Mouse (Mus musculus) embryo, embryonic 10 days (tissue): ENCODE measurements around the gene Pik3r3.

Experiments
- DNase-seq: peaks from one replicate; pipeline ENCODE4 v3.0.0-alpha.2; 2015; ENCODE audit warnings: low spot score

Pik3r3 gene

DNA sequence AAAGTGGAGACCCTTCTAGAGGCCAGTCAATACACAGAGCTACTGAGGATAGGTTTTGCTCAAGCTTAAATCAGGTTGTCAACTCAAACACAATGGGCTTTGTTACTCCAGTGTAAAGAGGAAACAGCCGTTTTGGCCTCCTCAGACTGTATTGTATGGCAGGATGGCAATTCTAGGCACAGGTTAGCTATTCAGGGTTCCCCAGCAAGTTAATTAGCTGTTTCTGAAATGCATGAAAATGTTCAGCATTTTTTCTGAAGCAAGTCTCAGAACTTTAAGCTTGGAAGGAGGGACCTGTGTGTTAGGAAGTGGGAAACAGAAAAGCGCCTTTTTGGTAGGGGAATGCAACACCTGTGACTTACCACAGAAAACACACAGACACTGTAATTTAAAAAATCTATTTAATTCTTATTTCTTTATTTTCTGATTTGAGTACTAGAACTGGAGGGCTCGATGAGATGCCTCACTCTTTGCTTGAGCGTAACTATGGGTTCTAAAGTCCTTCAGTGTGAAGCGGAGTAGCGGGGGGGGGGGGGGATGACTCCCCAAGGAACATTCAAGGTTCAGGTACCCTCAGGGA, 1.3 kb upstream of the Pik3r3 start:
- DNase-seq: peak; percentile 58

GRCm38 (mm10) chr4:116220780-116221139, 658 bp upstream of the Pik3r3 start:
- DNase-seq: no peak

DNA sequence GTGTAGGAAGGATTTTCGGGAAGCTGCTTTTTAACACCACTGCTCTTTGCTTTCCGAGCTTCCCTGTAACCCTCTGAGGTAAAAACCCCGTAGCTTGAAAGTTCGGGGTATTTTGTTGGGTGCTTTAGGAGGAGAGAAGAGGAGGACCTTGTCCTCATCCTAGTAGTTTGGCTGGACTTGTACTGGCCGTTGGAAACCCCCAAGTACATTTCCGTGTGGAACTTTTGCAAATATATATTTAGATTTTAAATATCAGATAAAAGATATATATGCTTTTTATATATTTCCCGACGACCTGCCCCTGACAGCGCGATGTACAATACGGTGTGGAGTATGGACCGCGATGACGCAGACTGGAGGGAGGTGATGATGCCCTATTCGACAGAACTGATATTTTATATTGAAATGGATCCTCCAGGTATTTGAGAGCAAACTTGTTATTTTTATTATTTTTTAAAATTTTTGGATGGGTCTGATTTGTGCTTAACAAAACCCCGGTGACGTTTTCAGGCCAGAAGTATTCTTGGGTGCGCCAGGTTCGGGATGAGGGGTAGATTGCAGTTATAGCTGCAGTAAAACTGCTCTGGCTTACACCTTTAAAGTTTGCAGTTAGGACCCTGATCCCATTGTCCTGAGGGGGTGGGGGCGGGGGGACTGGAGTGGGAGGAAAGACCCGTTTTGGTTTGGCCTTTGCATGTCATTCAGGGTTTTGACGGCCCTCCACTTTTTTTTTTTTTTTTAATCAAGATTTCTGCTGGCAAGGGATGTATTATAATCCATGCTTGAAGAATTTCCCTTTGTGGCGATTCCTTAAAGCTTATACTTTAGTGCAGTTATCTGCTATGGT, 801 bp downstream of the Pik3r3 start:
- peak; percentile 53 for DNase-seq

DNA sequence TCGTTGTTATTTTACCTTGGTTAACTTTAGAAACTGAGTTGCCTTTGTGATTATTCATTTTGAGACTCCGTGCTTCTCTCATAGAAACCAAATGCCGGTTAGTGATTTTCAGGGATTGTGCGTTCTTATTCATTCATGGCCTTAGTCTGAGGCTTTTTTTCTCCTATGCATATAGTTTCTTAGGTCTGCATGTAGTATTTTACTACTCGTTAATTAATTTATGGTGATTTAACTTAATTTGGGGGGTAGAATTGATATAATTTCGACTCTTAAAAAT, 1.4 kb downstream of the Pik3r3 start:
- DNase-seq: no peak

- no peak for DNase-seq
Measured at GRCm38 (mm10) chr4:116243377-116243776, 22.0 kb downstream of the Pik3r3 start.

DNA sequence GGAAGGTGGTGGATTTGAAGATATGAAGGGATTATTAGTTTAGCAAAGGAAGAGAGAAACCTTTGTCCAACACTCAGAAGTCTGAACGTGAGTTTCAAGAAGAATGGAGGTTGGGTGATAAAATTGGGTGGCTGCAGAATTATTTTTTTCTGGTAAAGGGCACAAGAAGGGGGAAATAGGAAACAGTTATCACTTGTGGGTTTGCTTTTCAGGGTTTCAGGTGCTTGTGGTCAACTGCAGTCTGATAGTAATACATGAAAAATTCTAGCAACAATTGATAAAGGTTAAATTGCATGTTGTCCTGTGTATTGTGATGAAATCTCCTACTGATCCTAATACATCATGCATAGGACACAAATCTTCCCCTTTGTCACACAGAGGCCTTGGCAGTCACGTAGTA, 22.8 kb downstream of the Pik3r3 start:
- DNase-seq: no peak

DNA sequence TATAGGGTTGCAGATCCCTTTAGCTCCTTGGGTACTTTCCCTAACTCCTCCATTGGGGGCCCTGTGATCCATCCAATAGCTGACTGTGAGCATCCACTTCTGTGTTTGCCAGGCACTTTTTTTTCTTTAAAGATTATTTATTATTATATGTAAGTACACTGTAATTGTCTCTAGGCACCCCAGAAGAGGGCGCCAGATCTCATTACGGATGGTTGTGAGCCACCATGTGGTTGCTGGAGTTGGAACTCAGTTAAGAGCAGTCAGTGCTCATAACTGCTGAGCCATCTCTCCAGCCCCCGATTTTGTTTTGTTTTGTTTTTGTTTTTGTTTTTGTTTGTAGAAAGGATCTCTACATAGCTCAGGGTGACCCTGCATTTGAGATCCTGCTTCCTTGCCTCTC, 24.5 kb downstream of the Pik3r3 start:
- DNase-seq: peak; percentile 38

DNA sequence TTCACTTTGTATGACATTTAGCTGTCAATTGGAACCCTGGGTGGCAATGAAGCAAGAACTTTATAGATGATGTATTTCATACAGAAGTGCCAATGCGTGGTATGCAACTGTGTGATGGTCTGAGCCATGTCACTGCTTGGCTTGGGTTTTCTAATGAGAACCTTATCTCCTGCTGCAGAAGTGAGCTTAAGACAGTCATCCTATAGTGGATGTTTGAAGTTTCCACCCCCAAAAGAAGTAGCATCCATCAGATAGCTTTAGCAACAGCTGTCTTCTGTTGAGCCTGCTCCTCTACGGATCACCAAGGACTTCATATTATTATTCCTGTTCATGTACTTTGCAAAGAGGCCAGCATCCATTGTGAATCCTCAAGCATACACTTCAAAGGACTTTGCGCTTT, 28.6 kb downstream of the Pik3r3 start:
- DNase-seq: no peak

GRCm38 (mm10) chr4:116268220-116268619, 46.8 kb downstream of the Pik3r3 start:
- DNase-seq: no peak

DNA sequence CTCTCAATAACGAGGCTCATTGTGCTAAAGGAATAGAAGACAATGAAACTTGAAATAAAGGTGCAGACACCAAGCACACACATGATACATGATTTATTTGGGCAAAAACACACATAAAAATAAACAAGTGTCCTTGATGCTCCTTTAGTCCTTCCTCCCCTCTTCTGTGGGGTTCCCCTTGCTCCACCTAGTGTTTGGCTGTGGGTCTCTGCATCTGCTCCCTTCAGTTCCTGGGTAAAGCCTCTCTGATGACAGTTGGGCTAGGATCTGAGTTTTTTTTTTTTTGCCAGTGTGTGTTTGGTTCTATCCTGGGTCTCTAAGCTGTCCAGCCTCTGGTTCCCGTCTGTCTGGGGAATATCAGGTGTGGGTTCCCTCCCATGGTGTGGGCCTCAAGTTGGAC, 60.8 kb downstream of the Pik3r3 start:
- DNase-seq: no peak

- DNase-seq: no peak
Measured at GRCm38 (mm10) chr4:116291561-116291960, 70.1 kb downstream of the Pik3r3 start.

GRCm38 (mm10) chr4:116293296-116293695, 71.9 kb downstream of the Pik3r3 start:
- peak; percentile 9 for DNase-seq

- no peak for DNase-seq
Measured at GRCm38 (mm10) chr4:116300878-116301355, 79.5 kb downstream of the Pik3r3 start.

GRCm38 (mm10) chr4:116304551-116304950, 83.1 kb downstream of the Pik3r3 start:
- DNase-seq: no peak

GRCm38 (mm10) chr4:116317575-116317974, 96.2 kb downstream of the Pik3r3 start:
- no peak for DNase-seq

DNA sequence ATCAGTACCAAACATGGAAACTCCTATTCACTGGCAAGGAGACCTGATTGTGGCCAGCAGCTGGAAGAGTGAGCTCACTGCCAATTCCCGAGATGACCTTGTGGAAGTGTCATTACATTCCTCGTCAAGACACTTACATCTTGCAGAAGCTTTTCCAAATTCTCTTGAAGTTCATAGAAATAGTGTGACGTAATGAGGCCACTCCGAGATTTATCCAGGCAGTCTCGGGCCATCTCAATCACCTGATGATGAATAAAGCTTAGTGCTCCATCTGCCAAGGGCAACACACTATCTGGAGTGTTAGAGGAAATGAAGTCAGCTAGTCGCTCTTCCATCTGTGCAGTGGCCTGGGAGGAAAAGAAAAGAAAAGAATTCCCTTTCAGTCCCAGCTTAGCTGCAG, 100.7 kb downstream of the Pik3r3 start:
- DNase-seq: no peak

DNA sequence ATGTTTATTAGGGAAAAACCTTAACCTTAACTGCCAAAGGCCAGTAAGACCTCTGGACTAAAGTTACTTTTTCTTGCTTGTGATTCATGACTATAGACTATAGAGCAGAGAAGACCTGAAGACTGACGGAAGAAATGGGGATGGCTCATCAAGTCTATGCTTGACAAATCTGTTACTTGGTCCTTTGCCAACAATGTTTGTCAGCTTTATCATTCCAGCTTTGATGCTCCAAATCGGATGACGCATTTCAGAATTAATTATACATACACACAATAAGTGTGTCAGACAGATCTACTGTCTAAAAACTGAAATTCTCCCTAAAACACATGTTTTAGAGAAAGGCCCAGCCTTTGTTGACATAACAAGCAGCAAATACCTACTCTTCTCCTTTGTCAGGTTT, 107.8 kb downstream of the Pik3r3 start:
- no peak for DNase-seq

DNA sequence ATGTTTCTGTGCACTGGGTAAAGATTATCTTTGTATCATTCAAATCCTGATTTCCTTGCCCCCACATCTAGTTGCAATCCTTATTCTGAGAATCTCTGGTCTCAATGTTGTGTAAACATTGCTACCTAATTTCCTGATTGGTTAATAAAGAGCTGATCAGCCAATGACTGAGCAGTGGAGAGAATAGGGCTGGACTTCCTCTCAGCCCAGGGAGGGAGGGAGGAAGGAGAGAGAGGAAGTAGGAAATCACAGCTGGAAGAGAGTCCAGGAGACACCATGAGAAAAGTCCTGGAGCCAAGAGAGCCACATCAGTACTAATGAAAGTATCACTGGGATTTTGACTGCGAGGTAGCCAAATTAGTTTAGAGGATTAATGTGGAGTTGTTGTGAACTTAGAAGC, 114.9 kb downstream of the Pik3r3 start:
- DNase-seq: peak; percentile 8

DNA sequence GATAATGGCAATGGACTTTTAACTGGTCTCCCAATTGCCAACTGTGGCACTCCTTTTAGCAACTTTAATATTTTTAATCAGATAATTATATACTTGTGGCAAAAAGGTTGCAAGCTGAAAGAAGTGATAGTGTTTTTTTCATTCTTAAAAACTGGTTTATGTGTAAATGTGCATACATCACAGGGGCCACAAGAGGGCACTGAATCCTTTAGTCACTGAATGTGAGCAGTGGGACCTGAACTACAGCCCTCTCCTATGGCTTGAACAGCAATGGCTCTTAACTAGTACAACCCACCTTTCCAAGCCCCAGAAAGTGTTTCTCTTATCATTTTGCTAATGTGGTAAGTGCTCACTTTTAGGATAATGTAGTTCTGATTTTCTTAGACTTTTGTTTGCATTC, 120.7 kb downstream of the Pik3r3 start:
- peak; percentile 81 for DNase-seq

DNA sequence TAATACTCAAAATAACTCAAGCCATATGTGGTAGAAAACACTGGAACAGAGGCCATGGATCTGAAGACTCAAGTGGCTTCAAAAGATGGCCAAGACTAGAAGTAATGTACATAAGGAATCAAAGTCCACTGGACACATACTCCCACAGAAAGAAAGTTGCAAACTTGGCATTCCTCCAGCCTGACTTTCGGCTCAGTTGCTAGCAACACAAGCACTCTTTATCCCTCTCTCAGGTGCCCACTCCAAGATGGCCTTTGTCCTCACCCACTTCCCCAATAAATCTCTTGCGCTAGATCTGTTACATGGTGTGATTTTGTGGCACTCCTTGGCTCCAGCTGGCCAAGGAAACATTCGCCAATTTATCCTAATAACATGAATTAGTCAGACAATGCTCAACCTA, 131.1 kb downstream of the Pik3r3 start:
- no peak for DNase-seq
